Mouse (Mus musculus) G1E (cell line): ENCODE measurements around the gene Bcar1.

Source experiments
- CTCF ChIP-seq: IDR thresholded peaks from 2 replicates; pipeline ENCODE4 v1.5.1; 2012; ENCODE audit warnings: low read depth, low read length, inconsistent platforms, mixed read lengths
- POLR2AphosphoS5 ChIP-seq: IDR thresholded peaks from 2 replicates; pipeline ENCODE4 v1.6.1; 2012; ENCODE audit warnings: low read depth, low read length, inconsistent platforms; ENCODE audit not compliant: insufficient replicate concordance
- TAL1 ChIP-seq: conservative IDR thresholded peaks from 2 replicates; pipeline ENCODE4 v1.6.1; 2012; ENCODE audit warnings: low read depth, low read length, inconsistent platforms, mixed read lengths

DNA sequence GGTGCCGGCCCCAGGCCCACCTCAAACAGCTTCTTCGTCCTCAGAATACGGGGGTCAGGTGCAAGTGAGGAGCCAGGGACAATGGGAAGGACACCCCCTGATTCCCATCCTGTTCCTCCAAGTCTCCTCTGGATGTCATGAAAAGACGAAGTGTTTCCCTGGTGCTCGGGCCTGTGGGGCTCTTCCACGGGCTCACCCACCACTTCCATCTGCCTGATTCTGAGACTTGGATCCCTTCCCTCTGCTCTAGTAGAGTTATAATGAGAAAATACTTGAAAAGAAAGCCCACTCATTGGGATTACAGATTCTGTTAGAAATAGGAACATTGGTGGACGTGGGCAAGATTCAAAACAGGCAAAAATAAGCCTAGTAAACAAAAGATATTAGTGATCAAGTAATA, 64.8 kb downstream of the Bcar1 start:
- no peak for TF ChIP-seq CTCF
- no peak for TF ChIP-seq TAL1
- TF ChIP-seq POLR2AphosphoS5 = no peak
